Mouse (Mus musculus) megakaryocyte, embryonic 14.5 days (primary cell): ENCODE results near the gene Pds5b.

Experiments
- FLI1 ChIP-seq: IDR thresholded peaks from 2 replicates; pipeline ENCODE4 v1.6.1; 2012; ENCODE audit warnings: low read length, inconsistent platforms, mixed read lengths
- GATA1 ChIP-seq: IDR thresholded peaks from 3 replicates; pipeline ENCODE4 v1.6.1; 2012; ENCODE audit warnings: mixed read lengths, low read length, inconsistent platforms, borderline replicate concordance

DNA sequence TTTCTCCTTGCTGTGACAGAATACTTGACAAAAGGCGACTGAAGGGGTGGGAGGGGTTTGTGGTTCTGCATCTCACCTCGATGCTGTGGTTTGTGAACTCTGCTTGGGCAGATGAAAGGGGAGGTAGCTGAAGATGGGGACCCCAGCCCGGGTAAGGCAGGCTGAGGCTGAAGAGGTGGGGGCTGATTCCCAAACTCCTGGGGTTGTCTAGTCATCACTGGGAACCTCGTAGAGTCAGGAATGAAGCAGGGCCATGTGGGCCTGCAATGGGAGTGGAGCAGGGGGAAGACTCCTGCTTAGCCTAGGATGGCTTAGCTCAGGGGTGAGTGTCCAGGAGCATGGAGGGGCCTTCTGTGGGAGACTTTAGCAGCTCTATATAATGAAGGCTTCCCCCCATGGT lies 145.3 kb downstream of the Pds5b start:
- TF ChIP-seq GATA1 (no peak), FLI1 (no peak)
